Mouse (Mus musculus) urinary bladder, postnatal 36 days (tissue): ENCODE data around the gene Hdhd3.

Source experiments
- DNase-seq, 2 experiments: peaks; one replicate each; pipeline ENCODE4 v3.0.0; 2022; ENCODE audit warnings: low spot score in 2 of 2, mixed read lengths in 1 of 2

The Hdhd3 gene

GRCm38 (mm10) chr4:62475793-62476192, 27.5 kb downstream of the Hdhd3 start:
- DNase-seq: no peak

- DNase-seq: no peak
Measured at GRCm38 (mm10) chr4:62475131-62475530, 28.1 kb downstream of the Hdhd3 start.

DNA sequence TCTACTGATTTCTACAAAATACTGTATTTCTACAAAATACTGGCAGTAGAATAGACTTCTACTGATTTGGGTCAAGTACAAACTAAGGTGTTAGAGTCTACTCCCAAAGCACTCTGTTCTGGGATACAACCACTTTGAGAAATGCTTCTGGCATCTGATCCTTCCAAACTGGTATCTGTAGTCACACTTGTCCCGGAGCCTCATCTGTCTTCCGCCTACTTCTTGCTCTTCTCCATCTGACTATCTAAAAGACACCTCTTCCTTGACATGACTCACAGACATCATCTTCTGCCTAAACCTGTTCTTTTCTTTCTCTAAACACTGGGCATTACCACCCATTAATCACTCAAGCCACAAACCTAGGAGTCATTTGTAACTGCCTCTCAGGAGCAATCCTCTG, 31.2 kb downstream of the Hdhd3 start:
- no peak for DNase-seq

- peak; percentile 62 to 73 for DNase-seq
Measured at GRCm38 (mm10) chr4:62470598-62471051, 32.6 kb downstream of the Hdhd3 start, which contains the start of gene Wdr31. Gene Wdr31 (minus strand): TSS chr4:62470896.

DNA sequence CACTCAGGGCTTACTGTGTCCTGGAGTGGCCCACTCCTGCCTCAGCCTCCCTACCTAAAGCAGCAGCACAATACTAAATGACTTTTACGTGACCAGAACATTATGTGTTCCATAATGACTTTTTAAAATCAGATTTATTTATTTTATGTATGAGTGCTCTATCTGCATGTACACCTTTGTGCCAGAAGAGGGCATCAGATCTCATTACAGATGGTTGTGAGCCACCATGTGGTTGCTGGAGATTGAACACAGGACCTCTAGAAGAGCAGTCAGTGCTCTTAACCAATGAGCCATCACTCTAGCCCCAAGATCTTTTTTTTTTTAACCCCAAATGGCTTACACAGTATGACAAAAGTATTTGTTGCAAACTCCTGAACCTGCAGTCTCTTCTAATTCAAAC, 35.1 kb downstream of the Hdhd3 start:
- DNase-seq: no peak

GRCm38 (mm10) chr4:62463124-62463523, 40.1 kb downstream of the Hdhd3 start:
- DNase-seq: no peak

DNA sequence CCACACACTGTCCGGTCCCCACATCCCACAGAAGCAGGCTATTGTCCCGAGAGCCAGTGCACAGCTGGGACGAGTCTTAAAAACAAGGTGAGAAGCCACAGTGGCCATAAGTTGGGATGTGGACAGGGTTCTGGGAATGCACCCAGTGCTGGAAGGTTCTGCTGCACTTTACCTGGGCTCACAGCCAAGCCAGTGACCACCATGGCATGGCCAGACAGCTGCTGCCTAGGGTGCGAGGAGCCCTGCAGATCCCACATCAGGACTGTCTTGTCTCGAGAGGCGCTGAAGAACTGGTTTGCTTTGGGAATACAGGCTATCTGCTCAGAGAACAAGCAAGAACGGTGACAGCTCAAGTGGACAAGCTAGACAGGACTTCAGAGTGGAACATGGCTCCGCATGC, 42.9 kb downstream of the Hdhd3 start:
- no peak for DNase-seq

DNA sequence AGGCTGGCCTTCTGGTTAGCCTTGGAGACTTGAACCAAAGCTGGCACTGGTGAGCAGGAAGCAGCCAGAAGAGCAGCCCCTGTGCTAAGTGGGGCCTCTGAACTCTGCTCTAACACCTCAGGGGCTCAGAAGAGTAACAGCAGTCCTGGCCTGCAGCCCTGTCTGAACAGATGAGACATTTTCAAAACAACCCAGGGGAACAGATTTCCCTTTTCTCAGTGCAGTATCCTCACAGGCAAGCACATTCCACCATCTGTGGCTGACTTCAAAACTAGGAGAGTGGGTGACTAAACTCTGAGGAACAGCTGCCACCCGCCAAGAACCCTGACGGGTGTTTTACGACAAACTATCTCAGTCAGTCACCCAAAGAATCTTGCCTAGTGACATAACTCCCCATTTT, 44.2 kb downstream of the Hdhd3 start:
- no peak for DNase-seq

DNA sequence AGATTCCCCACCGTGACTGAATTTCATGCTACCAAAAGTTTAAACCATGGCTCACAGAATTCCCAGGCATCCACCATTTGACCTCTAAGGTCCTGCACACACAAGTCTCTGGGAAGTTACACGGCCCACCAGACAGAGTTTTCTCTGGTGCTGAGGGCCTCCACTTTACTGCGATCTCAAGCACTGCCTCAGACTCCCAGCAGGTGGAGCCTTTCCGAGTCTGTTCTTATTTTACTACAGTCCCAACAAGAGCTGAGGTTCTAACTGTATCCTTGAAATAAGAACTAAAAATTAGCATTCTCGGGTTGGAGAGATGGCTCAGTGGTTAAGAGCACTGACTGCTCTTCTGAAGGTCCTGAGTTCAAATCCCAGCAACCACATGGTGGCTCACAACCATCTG, 48.3 kb downstream of the Hdhd3 start:
- peak in 1 of 2 experiments; percentile 34 for DNase-seq
